ENCODE assay signal across 10 mouse cellular contexts in genomic region chr3:107741387-107741786, GRCm38 (mm10). TPM values are rescaled to one million over a fixed set of nuclear protein-coding genes. Genes with fewer than 3 reads are reported as not detected.
DNase-seq lines count a peak whose midpoint lies in the region; ATAC-seq lines count a peak whose summit lies in the region.
"Had no signal": no experiment of that assay in that cellular context is flagged by ENCODE, and none has a peak within 500 bp of the region (broad histone marks: within the 10 kb centered on the region; RNA-seq: fewer than 3 reads in every experiment).

No protein-coding gene starts in this region.

- H3K9me3 ChIP-seq in heart, embryonic 15.5 days (replicated peaks) = no peaks in the 10 kb centered on the region
- H3K9me3 ChIP-seq in embryonic facial prominence, embryonic 10.5 days = no peaks in the 10 kb centered on the region
- H3K9me3 ChIP-seq in forebrain, embryonic 16.5 days (ENCODE audit: control insufficient read depth, low read length) = no peaks in the 10 kb centered on the region
- H3K9me3 ChIP-seq in limb, embryonic 15.5 days = no peaks in the 10 kb centered on the region

- no peak for ATAC-seq in heart, embryonic 15.5 days (replicated peaks; ENCODE audit: insufficient number of reproducible peaks, insufficient read depth, low FRiP score, low read depth)
- ATAC-seq in forebrain, embryonic 16.5 days = no peak
- no peak for ATAC-seq in limb, embryonic 15.5 days (ENCODE audit: insufficient number of reproducible peaks, low FRiP score, low TSS enrichment, low read depth)

- peak overlapping the region; percentile 70 for H3K27ac ChIP-seq in heart, embryonic 15.5 days
- H3K27ac ChIP-seq in embryonic facial prominence, embryonic 10.5 days (replicated peaks) = peak overlapping the region; percentile 85
- H3K27ac ChIP-seq in forebrain, embryonic 16.5 days (ENCODE audit: low read length) = peak overlapping the region; percentile 52; the same call in 1 of the 2 replicates
- H3K27ac ChIP-seq in limb, embryonic 15.5 days = peak overlapping the region; percentile 87

- H3K9ac ChIP-seq in heart, embryonic 15.5 days = no peak overlapping the region
- no peak overlapping the region for H3K9ac ChIP-seq in forebrain, embryonic 16.5 days (replicated peaks; ENCODE audit: low read depth, low read length)
- no peak overlapping the region for H3K9ac ChIP-seq in limb, embryonic 15.5 days

- DNase-seq in heart, postnatal 14 days = no peak
- no peak for DNase-seq in embryonic facial prominence, embryonic 10.5 days (ENCODE audit: low spot score)
- no peak for DNase-seq in thymus, adult 18-20 months
- DNase-seq in adrenal gland, adult 8-10 months = no peak
- no peak for DNase-seq in adipocyte (ENCODE audit: low spot score)
- DNase-seq: cerebellum, adult 9-10 months; layer of hippocampus, adult 9-11 months had no signal

- H3K4me1 ChIP-seq in heart, embryonic 15.5 days (replicated peaks) = peaks cover 46% of the 10 kb centered on the region
- peaks cover 48% of the 10 kb centered on the region for H3K4me1 ChIP-seq in embryonic facial prominence, embryonic 10.5 days
- peaks cover 22% of the 10 kb centered on the region for H3K4me1 ChIP-seq in forebrain, embryonic 16.5 days (replicated peaks; ENCODE audit: control insufficient read depth, insufficient read depth, low read length)
- H3K4me1 ChIP-seq in limb, embryonic 15.5 days = peaks cover 56% of the 10 kb centered on the region

- no peak overlapping the region for H3K4me3 ChIP-seq in heart, embryonic 15.5 days
- H3K4me3 ChIP-seq in embryonic facial prominence, embryonic 10.5 days = no peak overlapping the region
- H3K4me3 ChIP-seq in forebrain, embryonic 16.5 days (replicated peaks; ENCODE audit: low read length) = no peak overlapping the region
- H3K4me3 ChIP-seq in limb, embryonic 15.5 days = no peak overlapping the region

- H3K36me3 ChIP-seq in heart, embryonic 15.5 days = peaks cover 8% of the 10 kb centered on the region; the same call in 1 of the 2 replicates
- peaks cover 28% of the 10 kb centered on the region for H3K36me3 ChIP-seq in embryonic facial prominence, embryonic 10.5 days (replicated peaks)
- H3K36me3 ChIP-seq in forebrain, embryonic 16.5 days (ENCODE audit: control insufficient read depth, insufficient read depth) = no peaks in the 10 kb centered on the region; the same call in 1 of the 2 replicates
- H3K36me3 ChIP-seq in limb, embryonic 15.5 days = peaks cover 32% of the 10 kb centered on the region

- intact Hi-C loops in heart, postnatal 14 days (cut with DNase I) = no loop called here

- H3K27me3 ChIP-seq in heart, embryonic 15.5 days = no peaks in the 10 kb centered on the region
- H3K27me3 ChIP-seq in embryonic facial prominence, embryonic 10.5 days (replicated peaks; ENCODE audit: low read depth, poor library complexity, severe bottlenecking) = no peaks in the 10 kb centered on the region
- no peaks in the 10 kb centered on the region for H3K27me3 ChIP-seq in forebrain, embryonic 16.5 days (replicated peaks; ENCODE audit: control insufficient read depth, insufficient read depth, low read length)
- no peaks in the 10 kb centered on the region for H3K27me3 ChIP-seq in limb, embryonic 15.5 days

- H3K4me2 ChIP-seq in heart, embryonic 15.5 days = no peak overlapping the region
- no peak overlapping the region for H3K4me2 ChIP-seq in forebrain, embryonic 16.5 days (ENCODE audit: low read length)
- H3K4me2 ChIP-seq in limb, embryonic 15.5 days = no peak overlapping the region

RNA-seq across cellular contexts. Expression of gene Csf1, which starts 18.9 kb away (rescaled TPM):
- polyA plus RNA-seq in heart, embryonic 15.5 days (2015; fragmentation: Nextera tagmentation; extraction: Ambion mirVana) = 8.0 and 11.2 TPM in 2 replicates
- 10 to 100 TPM; 25.5 to 33.6 TPM for total RNA-seq in heart, postnatal 14 days (2021)
- 3.8 and 4.4 TPM in 2 replicates for polyA plus RNA-seq in embryonic facial prominence, embryonic 10.5 days (2016; fragmentation: Nextera tagmentation; extraction: Ambion mirVana)
- 7.3 and 8.1 TPM in 2 replicates for polyA plus RNA-seq in forebrain, embryonic 16.5 days (2015; fragmentation: Nextera tagmentation; extraction: Ambion mirVana)
- 17.0 and 20.7 TPM in 2 replicates for polyA plus RNA-seq in limb, embryonic 15.5 days (2015; fragmentation: Nextera tagmentation; extraction: Ambion mirVana)
- 10 to 100 TPM; 14.8 to 29.7 (median 23.0) TPM for total RNA-seq in adrenal gland, adult 8-10 months (2022)

RNA-seq across cellular contexts. Expression of gene Ahcyl1, which starts 45.0 kb away (rescaled TPM):
- 47.3 and 54.6 TPM in 2 replicates for polyA plus RNA-seq in heart, embryonic 15.5 days (2015; fragmentation: Nextera tagmentation; extraction: Ambion mirVana)
- total RNA-seq in heart, postnatal 14 days (2021) = 10 to 100 TPM; 79.1 to 91.9 TPM
- 88.7 and 88.8 TPM in 2 replicates for polyA plus RNA-seq in embryonic facial prominence, embryonic 10.5 days (2016; fragmentation: Nextera tagmentation; extraction: Ambion mirVana)
- 110 and 117 TPM in 2 replicates for polyA plus RNA-seq in forebrain, embryonic 16.5 days (2015; fragmentation: Nextera tagmentation; extraction: Ambion mirVana)
- 61.5 and 74.7 TPM in 2 replicates for polyA plus RNA-seq in limb, embryonic 15.5 days (2015; fragmentation: Nextera tagmentation; extraction: Ambion mirVana)
- total RNA-seq in adrenal gland, adult 8-10 months (2022) = 100 to 1,000 TPM; 213 to 241 (median 234) TPM
